Mouse (Mus musculus): ENCODE data around the gene Efnb3. TPM values are rescaled to one million over a fixed set of nuclear protein-coding genes. Genes with fewer than 3 reads are reported as not detected.

Efnb3 gene
- 0.29 and 0.68 TPM in 2 replicates for total RNA-seq (2014; fragmentation: Nextera tagmentation)
- 0.27 and 0.29 TPM in 2 replicates for total RNA-seq (2017)
- polyA plus RNA-seq (2012) = 0.36 and 0.56 TPM in 2 replicates

DNA sequence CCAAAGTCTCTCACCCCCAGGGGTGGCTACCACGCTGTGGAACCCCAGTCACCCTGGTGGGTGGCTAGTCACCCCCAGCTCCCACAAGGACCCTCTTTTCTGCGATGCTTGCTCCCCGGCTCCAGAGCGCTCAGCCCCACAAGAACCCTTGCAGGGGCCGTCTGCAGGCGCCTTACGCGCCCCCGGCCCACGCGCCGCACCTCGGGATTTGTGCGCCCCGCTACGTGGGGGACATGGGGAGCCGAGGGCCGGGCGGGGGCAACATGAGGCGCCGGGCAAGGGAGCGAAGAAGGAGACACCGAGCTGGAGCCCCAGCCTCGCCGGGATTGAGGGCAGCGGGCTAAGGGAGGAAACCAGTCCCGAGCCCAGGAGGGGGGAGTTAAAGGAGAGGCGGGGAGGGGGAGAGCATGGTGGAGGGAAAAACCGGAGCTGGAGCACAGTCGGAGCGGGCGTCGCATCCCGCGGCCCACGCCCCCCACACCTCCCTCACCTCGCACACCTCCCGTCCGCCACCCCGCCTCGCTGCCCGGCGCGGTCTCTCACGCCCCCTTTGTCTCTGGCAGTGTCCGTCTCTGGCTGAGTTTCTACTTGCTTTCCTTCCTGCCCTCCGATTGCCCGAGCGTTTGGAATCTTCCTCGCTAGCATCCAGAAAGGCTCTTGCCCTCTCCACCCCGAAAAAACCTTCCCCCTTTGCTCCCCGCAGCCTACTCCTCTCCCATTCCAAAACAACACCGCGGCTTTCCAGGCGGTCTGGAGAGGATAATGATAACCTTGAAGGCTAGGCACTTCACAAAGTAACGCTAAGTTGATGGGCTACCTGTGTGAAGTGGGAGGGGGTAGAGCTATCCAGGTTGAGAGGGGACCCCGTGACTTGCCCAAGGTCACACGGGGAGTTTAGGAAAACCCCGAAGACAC is at the start of gene Efnb3:
TSS of gene Efnb3 (minus strand) at position 355 of the 915 bp plus-strand sequence.
- Histone ChIP-seq H3K9me3 (replicated peaks) (no peaks in the 10 kb centered on the region), H3K27me3 (ENCODE audit: insufficient read depth, low read length) (peaks cover 11% of the 10 kb centered on the region), H3K4me1 (ENCODE audit: insufficient read depth, low read depth, low read length) (peaks cover 18% of the 10 kb centered on the region), H3K36me3 (replicated peaks) (peaks cover 59% of the 10 kb centered on the region), H3K4me3 (ENCODE audit: low read depth, low read length) (no peak within 1 kb of the TSS)
- no peak for ATAC-seq (ENCODE audit: extremely low read depth, insufficient number of reproducible peaks, low FRiP score, poor library complexity, severe bottlenecking)
- DNase-seq (ENCODE audit: low spot score) = no peak
- TF ChIP-seq TAL1 (conservative IDR thresholded peaks at IDR 0.05; ENCODE audit: low read depth, low read length) (no peak), GATA1 (IDR thresholded peaks at IDR 0.05; ENCODE audit: borderline replicate concordance, low read length) (no peak), POLR2AphosphoS5 (IDR thresholded peaks at IDR 0.05; ENCODE audit: insufficient replicate concordance, low read depth, low read length) (no peak), CTCF (IDR thresholded peaks at IDR 0.05; ENCODE audit: low read depth, low read length) (no peak), GATA2 (IDR thresholded peaks at IDR 0.05; ENCODE audit: borderline replicate concordance, low read depth, low read length) (no peak)

- DNase-seq (ENCODE audit: low spot score) = no peak
Measured at GRCm38 (mm10) chr11:69609416-69609815, 49.4 kb upstream of the Efnb3 start.

GRCm38 (mm10) chr11:69608525-69608924 is 48.5 kb upstream of the Efnb3 start:
- DNase-seq (ENCODE audit: low spot score) = no peak
- no peaks in the 10 kb centered on the region for H3K27me3 ChIP-seq (ENCODE audit: insufficient read depth, low read length)
- ATAC-seq (ENCODE audit: extremely low read depth, insufficient number of reproducible peaks, low FRiP score, poor library complexity, severe bottlenecking) = no peak
- no peak overlapping the region for H3K4me3 ChIP-seq (ENCODE audit: low read depth, low read length)
- peaks cover 79% of the 10 kb centered on the region for H3K4me1 ChIP-seq (ENCODE audit: insufficient read depth, low read depth, low read length)
- H3K9me3 ChIP-seq (replicated peaks) = no peaks in the 10 kb centered on the region
- peaks cover 9% of the 10 kb centered on the region for H3K36me3 ChIP-seq (replicated peaks)
- TF ChIP-seq GATA1 (IDR thresholded peaks at IDR 0.05; ENCODE audit: borderline replicate concordance, low read length) (no peak), TAL1 (conservative IDR thresholded peaks at IDR 0.05; ENCODE audit: low read depth, low read length) (no peak), GATA2 (IDR thresholded peaks at IDR 0.05; ENCODE audit: borderline replicate concordance, low read depth, low read length) (no peak), CTCF (IDR thresholded peaks at IDR 0.05; ENCODE audit: low read depth, low read length) (no peak), POLR2AphosphoS5 (IDR thresholded peaks at IDR 0.05; ENCODE audit: insufficient replicate concordance, low read depth, low read length) (no peak)

More at GRCm38 (mm10) chr11:69609416-69609815, 49.4 kb upstream of the Efnb3 start:
- Histone ChIP-seq H3K4me3 (ENCODE audit: low read depth, low read length) (no peak overlapping the region; the same call in 1 of the 2 replicates), H3K36me3 (replicated peaks) (no peaks in the 10 kb centered on the region), H3K9me3 (replicated peaks) (no peaks in the 10 kb centered on the region), H3K27me3 (ENCODE audit: insufficient read depth, low read length) (no peaks in the 10 kb centered on the region; the same call in 1 of the 2 replicates), H3K4me1 (ENCODE audit: insufficient read depth, low read depth, low read length) (peaks cover 78% of the 10 kb centered on the region)
- no peak for ATAC-seq (ENCODE audit: extremely low read depth, insufficient number of reproducible peaks, low FRiP score, poor library complexity, severe bottlenecking)
- TF ChIP-seq CTCF (IDR thresholded peaks at IDR 0.05; ENCODE audit: low read depth, low read length) = no peak
- no peak for TF ChIP-seq TAL1 (conservative IDR thresholded peaks at IDR 0.05; ENCODE audit: low read depth, low read length)
- TF ChIP-seq POLR2AphosphoS5 (IDR thresholded peaks at IDR 0.05; ENCODE audit: insufficient replicate concordance, low read depth, low read length) = no peak
- no peak for TF ChIP-seq GATA2 (IDR thresholded peaks at IDR 0.05; ENCODE audit: borderline replicate concordance, low read depth, low read length)
- TF ChIP-seq GATA1 (IDR thresholded peaks at IDR 0.05; ENCODE audit: borderline replicate concordance, low read length) = no peak

DNA sequence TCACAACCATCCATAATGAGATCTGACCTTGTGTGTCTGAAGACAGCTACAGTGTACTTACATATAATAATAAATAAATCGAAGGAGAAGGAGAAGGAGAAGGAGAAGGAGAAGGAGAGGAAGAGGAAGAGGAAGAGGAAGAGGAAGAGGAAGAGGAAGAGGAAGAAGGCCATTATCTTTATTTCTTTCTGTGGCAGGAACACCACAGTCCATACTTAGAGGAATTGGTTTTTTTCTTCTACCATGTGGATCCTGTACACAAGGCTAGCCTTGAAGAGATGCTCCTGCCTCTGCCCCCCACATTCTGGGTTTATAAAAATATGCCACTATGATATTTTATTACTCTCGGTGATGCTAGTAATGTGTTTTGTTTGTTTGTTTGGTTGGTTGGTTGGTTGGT is 46.8 kb upstream of the Efnb3 start:
- no peak for TF ChIP-seq TAL1 (conservative IDR thresholded peaks at IDR 0.05; ENCODE audit: low read depth, low read length)
- no peak for TF ChIP-seq CTCF (IDR thresholded peaks at IDR 0.05; ENCODE audit: low read depth, low read length)
- no peak for TF ChIP-seq GATA2 (IDR thresholded peaks at IDR 0.05; ENCODE audit: borderline replicate concordance, low read depth, low read length)
- TF ChIP-seq GATA1 (IDR thresholded peaks at IDR 0.05; ENCODE audit: borderline replicate concordance, low read length) = no peak
- no peak for TF ChIP-seq POLR2AphosphoS5 (IDR thresholded peaks at IDR 0.05; ENCODE audit: insufficient replicate concordance, low read depth, low read length)
- H3K4me3 ChIP-seq (ENCODE audit: low read depth, low read length) = no peak overlapping the region; the same call in 1 of the 2 replicates
- H3K4me1 ChIP-seq (ENCODE audit: insufficient read depth, low read depth, low read length) = peaks cover 85% of the 10 kb centered on the region
- ATAC-seq (ENCODE audit: extremely low read depth, insufficient number of reproducible peaks, low FRiP score, poor library complexity, severe bottlenecking) (no peak), DNase-seq (ENCODE audit: low spot score) (no peak)
- peaks cover 25% of the 10 kb centered on the region for H3K36me3 ChIP-seq (replicated peaks)
- no peaks in the 10 kb centered on the region for H3K9me3 ChIP-seq (replicated peaks)
- no peaks in the 10 kb centered on the region for H3K27me3 ChIP-seq (ENCODE audit: insufficient read depth, low read length)

- peaks cover 29% of the 10 kb centered on the region for H3K36me3 ChIP-seq (replicated peaks)
- ATAC-seq (ENCODE audit: extremely low read depth, insufficient number of reproducible peaks, low FRiP score, poor library complexity, severe bottlenecking) (no peak), DNase-seq (ENCODE audit: low spot score) (no peak)
- no peaks in the 10 kb centered on the region for H3K9me3 ChIP-seq (replicated peaks)
- no peak for TF ChIP-seq POLR2AphosphoS5 (IDR thresholded peaks at IDR 0.05; ENCODE audit: insufficient replicate concordance, low read depth, low read length)
- no peak for TF ChIP-seq CTCF (IDR thresholded peaks at IDR 0.05; ENCODE audit: low read depth, low read length)
- no peak for TF ChIP-seq TAL1 (conservative IDR thresholded peaks at IDR 0.05; ENCODE audit: low read depth, low read length)
- no peak for TF ChIP-seq GATA2 (IDR thresholded peaks at IDR 0.05; ENCODE audit: borderline replicate concordance, low read depth, low read length)
- TF ChIP-seq GATA1 (IDR thresholded peaks at IDR 0.05; ENCODE audit: borderline replicate concordance, low read length) = no peak
- peak overlapping the region; percentile 68 for H3K4me3 ChIP-seq (ENCODE audit: low read depth, low read length)
- peaks cover 89% of the 10 kb centered on the region for H3K4me1 ChIP-seq (ENCODE audit: insufficient read depth, low read depth, low read length)
- H3K27me3 ChIP-seq (ENCODE audit: insufficient read depth, low read length) = no peaks in the 10 kb centered on the region
Measured at GRCm38 (mm10) chr11:69606491-69606795, 46.4 kb upstream of the Efnb3 start.
